Mouse (Mus musculus): ENCODE measurements around the gene Jund. TPM values are rescaled to one million over a fixed set of nuclear protein-coding genes. Genes with fewer than 3 reads are reported as not detected.
A peak's percentile ranks its signal among the peaks of the same experiment; 100 is the strongest.

The Jund gene
- polyA plus RNA-seq, 1 experiment: 223 TPM

DNA sequence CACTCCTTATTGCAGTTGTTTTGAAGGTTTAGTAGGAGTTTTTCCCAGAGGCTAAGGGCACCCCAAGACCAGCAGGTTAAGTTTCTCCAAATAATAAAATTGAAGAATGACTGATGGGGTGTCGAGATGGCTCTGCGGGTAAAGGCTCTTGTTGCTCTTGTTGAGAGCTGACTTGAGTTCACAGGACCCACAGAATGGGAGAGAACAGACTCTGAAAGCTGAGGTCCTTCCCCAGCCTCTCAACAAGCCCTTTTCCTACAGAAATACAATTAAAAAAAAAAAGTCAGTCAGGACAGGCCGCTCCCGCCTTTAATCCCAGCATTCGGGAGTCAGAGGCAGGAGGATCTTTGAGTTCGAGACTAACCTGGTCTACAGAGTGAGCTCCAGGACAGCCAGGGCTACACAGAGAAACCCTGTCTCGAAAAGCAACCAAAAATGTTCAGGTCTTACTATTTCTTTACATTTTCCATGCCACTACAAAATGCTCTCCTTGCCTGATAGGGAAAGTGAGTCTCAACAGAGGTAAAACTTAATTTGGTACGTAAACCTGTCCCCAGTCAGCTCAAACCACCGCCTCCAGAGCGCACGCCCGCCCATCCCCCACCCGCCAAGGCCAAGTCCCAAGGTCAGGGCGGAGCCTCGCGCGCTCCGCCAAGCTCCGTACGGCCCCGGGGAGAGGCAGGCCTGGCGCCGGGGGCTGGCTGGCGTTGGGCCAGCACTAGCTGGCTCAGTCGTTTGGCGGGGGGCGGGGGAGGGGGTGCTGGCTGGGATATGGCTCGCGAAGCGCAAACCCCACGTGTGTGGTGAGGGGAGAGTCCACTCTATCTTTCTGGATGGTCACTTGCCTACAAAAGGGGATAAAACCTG is 2.5 kb upstream of the Jund start:
- Histone ChIP-seq H3K4me3 (ENCODE audit: insufficient read depth, low read length) (no peak overlapping the region), H3K4me1 (ENCODE audit: control insufficient read depth, insufficient read depth, low read length) (no peaks in the 10 kb centered on the region; the same call in 1 of the 2 replicates), H3K27ac (ENCODE audit: insufficient read depth, low read length) (0 out of 2 replicates have a peak overlapping the region, but pooled peaks have one; percentile 6)
- TF ChIP-seq POLR2A (IDR thresholded peaks at IDR 0.05; ENCODE audit: extremely low read depth, insufficient read depth, low read length) (0 out of 2 replicates have a peak, but pooled peaks have one; percentile 9), CTCF (IDR thresholded peaks at IDR 0.05; ENCODE audit: extremely low read depth, insufficient read depth, low read length) (no peak)

DNA sequence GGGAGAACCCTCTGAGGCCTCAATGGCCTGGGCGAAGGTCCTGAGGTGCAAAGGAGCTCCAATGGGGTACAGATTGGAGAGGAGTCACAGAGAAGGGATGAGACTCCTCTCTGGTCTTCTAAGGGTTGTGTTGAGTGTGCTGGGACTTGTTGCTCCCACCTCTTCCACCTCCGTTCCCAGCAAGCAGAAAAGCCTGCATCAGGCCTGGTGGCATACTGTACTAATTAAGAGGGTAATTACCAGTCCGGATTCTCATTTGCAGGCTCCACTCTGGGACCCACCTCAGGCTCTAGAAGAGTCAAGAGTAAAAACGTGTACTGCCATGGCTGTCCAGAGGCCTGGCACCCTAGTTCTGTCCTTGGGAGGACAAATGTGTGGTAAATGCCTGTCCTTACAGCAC is 1.8 kb upstream of the Jund start:
- Histone ChIP-seq H3K4me1 (ENCODE audit: control insufficient read depth, insufficient read depth, low read length) (peaks cover 2% of the 10 kb centered on the region; the same call in 1 of the 2 replicates), H3K27ac (ENCODE audit: insufficient read depth, low read length) (no peak overlapping the region), H3K4me3 (ENCODE audit: insufficient read depth, low read length) (no peak overlapping the region)
- TF ChIP-seq CTCF (IDR thresholded peaks at IDR 0.05; ENCODE audit: extremely low read depth, insufficient read depth, low read length) (no peak), POLR2A (IDR thresholded peaks at IDR 0.05; ENCODE audit: extremely low read depth, insufficient read depth, low read length) (no peak)

DNA sequence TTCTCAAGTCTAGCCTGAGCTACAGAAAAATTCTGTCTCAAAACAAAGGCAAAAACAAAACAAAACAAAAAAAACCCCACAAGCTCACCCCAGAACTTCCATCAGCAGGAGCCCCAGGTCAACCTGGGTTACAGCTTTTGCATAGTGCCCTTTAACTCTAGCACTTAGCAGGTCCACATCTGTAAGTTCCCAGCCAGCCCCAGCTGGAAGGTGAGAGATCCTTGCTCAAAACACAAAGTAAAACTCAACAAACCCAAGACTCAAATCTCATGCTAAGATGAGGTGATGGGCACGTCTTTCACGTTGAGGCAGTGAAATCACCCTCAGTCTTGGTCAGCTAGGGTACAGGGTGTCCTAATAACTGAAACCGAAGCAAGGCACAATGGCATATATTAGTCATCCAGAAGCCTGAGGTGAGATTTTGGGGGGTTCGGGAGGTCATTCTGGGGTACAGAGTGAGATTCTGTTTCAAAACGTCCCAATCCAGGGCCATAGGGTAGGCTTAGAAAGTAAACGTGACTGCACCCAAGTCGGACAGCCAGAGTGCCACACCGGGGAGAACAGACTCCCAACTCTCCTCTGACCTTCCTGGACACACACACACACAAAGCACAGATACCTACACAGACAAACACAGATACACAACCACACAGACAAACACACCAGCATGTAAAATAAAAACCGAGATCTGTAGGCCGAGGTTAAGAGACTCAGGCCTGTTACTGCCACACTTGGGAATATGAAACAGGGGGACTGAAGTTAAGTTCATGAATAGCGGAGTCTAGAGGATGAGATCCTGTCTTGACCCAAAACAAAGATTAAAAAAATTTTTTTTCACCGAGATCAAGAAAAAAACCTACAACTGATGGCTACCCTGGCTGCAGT is 1.1 kb upstream of the Jund start:
- peaks cover 2% of the 10 kb centered on the region; the same call in 1 of the 2 replicates for H3K4me1 ChIP-seq (ENCODE audit: control insufficient read depth, insufficient read depth, low read length)
- H3K27ac ChIP-seq (ENCODE audit: insufficient read depth, low read length): peak overlapping the region; percentile 89; the same call in 1 of the 2 replicates
- peak overlapping the region; percentile 91 for H3K4me3 ChIP-seq (ENCODE audit: insufficient read depth, low read length)
- TF ChIP-seq CTCF (IDR thresholded peaks at IDR 0.05; ENCODE audit: extremely low read depth, insufficient read depth, low read length) (no peak), POLR2A (IDR thresholded peaks at IDR 0.05; ENCODE audit: extremely low read depth, insufficient read depth, low read length) (no peak)

DNA sequence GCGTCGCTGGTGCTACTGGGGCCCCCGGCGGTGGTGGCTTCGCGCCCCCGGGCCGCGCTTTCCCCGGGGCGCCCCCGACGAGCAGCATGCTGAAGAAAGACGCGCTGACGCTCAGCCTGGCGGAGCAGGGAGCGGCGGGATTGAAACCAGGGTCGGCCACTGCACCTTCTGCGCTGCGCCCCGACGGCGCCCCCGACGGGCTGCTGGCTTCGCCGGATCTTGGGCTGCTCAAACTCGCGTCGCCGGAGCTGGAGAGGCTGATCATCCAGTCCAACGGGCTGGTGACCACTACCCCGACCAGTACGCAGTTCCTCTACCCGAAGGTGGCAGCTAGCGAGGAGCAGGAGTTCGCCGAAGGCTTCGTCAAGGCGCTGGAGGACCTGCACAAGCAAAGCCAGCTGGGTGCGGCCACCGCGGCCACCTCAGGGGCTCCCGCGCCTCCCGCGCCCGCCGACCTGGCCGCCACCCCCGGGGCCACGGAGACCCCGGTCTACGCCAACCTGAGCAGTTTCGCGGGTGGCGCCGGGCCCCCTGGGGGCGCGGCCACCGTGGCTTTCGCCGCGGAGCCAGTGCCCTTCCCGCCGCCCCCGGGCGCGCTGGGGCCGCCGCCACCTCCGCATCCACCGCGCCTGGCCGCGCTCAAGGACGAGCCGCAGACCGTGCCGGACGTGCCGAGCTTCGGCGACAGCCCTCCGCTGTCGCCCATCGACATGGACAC is 526 bp downstream of the Jund start:
- TF ChIP-seq CTCF (IDR thresholded peaks at IDR 0.05; ENCODE audit: extremely low read depth, insufficient read depth, low read length): no peak
- no peak for TF ChIP-seq POLR2A (IDR thresholded peaks at IDR 0.05; ENCODE audit: extremely low read depth, insufficient read depth, low read length)
- peak overlapping the region; percentile 100 for H3K27ac ChIP-seq (ENCODE audit: insufficient read depth, low read length)
- peak overlapping the region; percentile 91 for H3K4me3 ChIP-seq (ENCODE audit: insufficient read depth, low read length)
- peaks cover 2% of the 10 kb centered on the region; the same call in 1 of the 2 replicates for H3K4me1 ChIP-seq (ENCODE audit: control insufficient read depth, insufficient read depth, low read length)

DNA sequence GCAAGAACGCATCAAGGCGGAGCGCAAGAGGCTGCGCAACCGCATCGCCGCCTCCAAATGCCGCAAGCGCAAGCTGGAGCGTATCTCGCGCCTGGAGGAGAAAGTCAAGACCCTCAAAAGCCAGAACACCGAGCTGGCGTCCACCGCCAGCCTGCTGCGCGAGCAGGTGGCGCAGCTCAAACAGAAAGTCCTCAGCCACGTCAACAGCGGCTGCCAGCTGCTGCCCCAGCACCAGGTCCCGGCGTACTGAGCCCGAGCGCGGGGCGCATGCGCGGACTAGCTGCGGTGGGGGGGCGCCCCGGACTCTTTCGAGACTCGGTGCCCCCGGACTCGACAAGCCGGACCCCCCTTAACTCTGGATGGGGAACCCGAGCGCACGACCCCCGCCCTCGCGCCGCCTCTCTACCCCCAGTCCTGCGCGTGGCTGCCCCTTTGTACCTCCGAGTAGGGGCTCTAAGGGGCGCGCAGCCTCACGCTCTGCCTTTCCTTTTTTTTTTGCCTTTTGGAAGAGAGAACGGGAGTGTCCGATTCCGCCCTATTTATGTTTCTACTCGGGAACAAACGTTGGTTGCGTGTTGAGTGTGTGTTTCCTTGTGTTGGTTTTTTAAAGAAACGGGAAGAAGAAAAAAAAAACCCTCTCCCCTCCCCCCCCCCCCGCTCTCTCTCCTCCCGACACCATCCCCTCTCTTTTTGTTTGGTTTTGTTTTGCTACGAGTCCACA is 1.2 kb downstream of the Jund start:
- TF ChIP-seq POLR2A (IDR thresholded peaks at IDR 0.05; ENCODE audit: extremely low read depth, insufficient read depth, low read length): peak; percentile 87
- no peak for TF ChIP-seq CTCF (IDR thresholded peaks at IDR 0.05; ENCODE audit: extremely low read depth, insufficient read depth, low read length)
- Histone ChIP-seq H3K27ac (ENCODE audit: insufficient read depth, low read length) (peak overlapping the region; percentile 100), H3K4me1 (ENCODE audit: control insufficient read depth, insufficient read depth, low read length) (peaks cover 2% of the 10 kb centered on the region; the same call in 1 of the 2 replicates), H3K4me3 (ENCODE audit: insufficient read depth, low read length) (peak overlapping the region; percentile 91)

DNA sequence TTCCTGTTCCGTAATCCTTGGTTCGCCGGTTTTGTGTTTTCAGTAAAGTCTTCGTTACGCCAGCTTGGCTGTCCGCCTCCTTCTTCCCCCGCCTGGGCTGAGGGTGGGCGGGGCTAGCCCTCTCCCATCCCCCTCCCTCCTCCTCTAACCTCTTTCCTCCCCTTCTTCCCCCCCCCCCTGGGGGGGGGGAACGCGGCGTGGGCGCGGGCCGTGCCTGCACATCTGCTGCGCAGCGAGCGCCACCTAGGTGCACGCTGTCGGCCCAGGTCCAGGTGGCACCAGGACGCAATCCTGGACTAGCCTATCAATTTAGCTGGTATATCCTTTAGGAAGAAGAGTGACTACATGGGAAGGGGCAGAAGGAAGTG is 1.8 kb downstream of the Jund start:
- Histone ChIP-seq H3K27ac (ENCODE audit: insufficient read depth, low read length) (peak overlapping the region; percentile 4; the same call in 1 of the 2 replicates), H3K4me1 (ENCODE audit: control insufficient read depth, insufficient read depth, low read length) (peaks cover 2% of the 10 kb centered on the region; the same call in 1 of the 2 replicates)
- peak; percentile 56 for TF ChIP-seq CTCF (IDR thresholded peaks at IDR 0.05; ENCODE audit: extremely low read depth, insufficient read depth, low read length)
- peak; percentile 64; the same call in 1 of the 2 replicates for TF ChIP-seq POLR2A (IDR thresholded peaks at IDR 0.05; ENCODE audit: extremely low read depth, insufficient read depth, low read length)

DNA sequence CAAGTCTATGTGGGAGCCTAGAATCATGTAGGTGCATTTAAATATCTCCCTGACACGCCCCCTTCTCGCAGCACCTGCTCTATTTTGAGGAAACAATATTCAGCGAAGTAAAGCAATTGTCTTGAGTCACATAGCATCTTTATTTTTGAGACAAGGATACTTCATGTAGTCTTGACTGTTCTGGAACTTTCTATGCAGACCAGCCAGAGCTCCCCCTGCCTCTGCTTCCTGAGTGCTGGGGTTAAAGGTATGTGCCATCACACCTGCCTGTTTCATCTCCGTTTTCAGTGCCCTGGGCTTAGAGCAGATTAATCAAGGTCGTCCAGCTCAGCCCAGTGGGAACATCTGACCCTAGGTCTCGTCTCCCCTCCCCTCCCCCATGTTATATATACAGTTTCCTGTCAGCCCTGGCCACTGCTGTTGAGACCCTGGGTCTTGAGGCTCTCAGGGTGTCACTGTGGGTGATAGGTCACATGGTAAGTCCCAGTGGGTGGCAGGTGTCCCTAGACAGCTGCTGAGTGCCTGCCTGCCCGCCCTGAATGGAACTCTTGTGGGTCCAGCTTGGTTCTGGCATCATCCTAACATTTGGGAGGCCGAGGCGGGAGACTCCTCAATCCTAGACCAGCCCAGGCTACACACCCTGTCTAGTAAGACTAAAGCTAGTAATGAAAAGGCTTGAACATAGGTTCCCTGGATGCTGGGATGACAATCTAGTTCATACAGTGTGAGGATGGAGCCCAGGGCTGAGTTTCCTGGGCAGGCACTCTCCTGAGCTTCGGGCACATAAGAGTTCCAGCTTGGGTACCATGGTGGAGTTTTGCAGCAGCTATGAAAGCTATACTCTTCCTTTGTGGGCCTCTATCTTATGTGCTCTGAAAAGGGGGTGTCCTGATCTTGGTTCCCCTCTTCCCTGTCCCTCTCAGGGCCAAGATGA is 2.6 kb downstream of the Jund start:
- no peak for TF ChIP-seq POLR2A (IDR thresholded peaks at IDR 0.05; ENCODE audit: extremely low read depth, insufficient read depth, low read length)
- TF ChIP-seq CTCF (IDR thresholded peaks at IDR 0.05; ENCODE audit: extremely low read depth, insufficient read depth, low read length): no peak
- H3K4me3 ChIP-seq (ENCODE audit: insufficient read depth, low read length): peak overlapping the region; percentile 91
- peak overlapping the region; percentile 4; the same call in 1 of the 2 replicates for H3K27ac ChIP-seq (ENCODE audit: insufficient read depth, low read length)
- peaks cover 2% of the 10 kb centered on the region; the same call in 1 of the 2 replicates for H3K4me1 ChIP-seq (ENCODE audit: control insufficient read depth, insufficient read depth, low read length)

More for the DNA sequence above, 1.8 kb downstream of the Jund start:
- H3K4me3 ChIP-seq (ENCODE audit: insufficient read depth, low read length): peak overlapping the region; percentile 91
